Mouse (Mus musculus) limb, embryonic 13.5 days (tissue): Measurements from ENCODE around the gene Tube1. TPM values are rescaled to one million over a fixed set of nuclear protein-coding genes. Genes with fewer than 3 reads are reported as not detected.
"Not testable (repeated sequence)": the region's sequence is repeated elsewhere in the genome, so short reads cannot be mapped to it uniquely, and the experiment has no call there.

ENCODE experiments used
- ATAC-seq: fragments of 200-750 bp; cut with Nextera tagmentation; 2 replicates; pipeline ENCODE4 v1.8.0; 2017; ENCODE audit warnings: low read depth, moderate number of reproducible peaks, moderate TSS enrichment; ENCODE audit not compliant: low FRiP score
- H3K27ac ChIP-seq: fragments of 300-500 bp; sonication (generic); 2 replicates; pipeline ENCODE4 v1.5.1; 2015; ENCODE audit warnings: inconsistent platforms, mild to moderate bottlenecking, moderate library complexity
- H3K27me3 ChIP-seq: fragments of 300-500 bp; sonication (generic); 2 replicates; pipeline ENCODE4 v1.6.1; 2015; ENCODE audit warnings: mild to moderate bottlenecking, inconsistent platforms
- H3K36me3 ChIP-seq: fragments of 300-500 bp; sonication (generic); 2 replicates; pipeline ENCODE4 v1.6.1; 2015; ENCODE audit warnings: inconsistent platforms, mild to moderate bottlenecking, moderate library complexity
- H3K4me1 ChIP-seq: fragments of 300-500 bp; sonication (generic); 2 replicates; pipeline ENCODE4 v1.6.1; 2015; ENCODE audit warnings: inconsistent platforms
- H3K4me2 ChIP-seq: fragments of 300-500 bp; sonication (generic); replicated peaks from 2 replicates; pipeline ENCODE4 v1.6.1; 2015; ENCODE audit warnings: inconsistent platforms, mild to moderate bottlenecking, moderate library complexity
- H3K4me3 ChIP-seq: fragments of 300-500 bp; sonication (generic); 2 replicates; pipeline ENCODE4 v1.5.1; 2015; ENCODE audit warnings: moderate library complexity, mild to moderate bottlenecking, inconsistent platforms
- H3K9ac ChIP-seq: fragments of 300-500 bp; sonication (generic); 2 replicates; pipeline ENCODE4 v1.6.1; 2015; ENCODE audit warnings: mild to moderate bottlenecking, inconsistent platforms
- H3K9me3 ChIP-seq: fragments of 300-500 bp; sonication (generic); 2 replicates; pipeline ENCODE4 v1.6.1; 2016; ENCODE audit warnings: inconsistent platforms
- WGBS: fragments of 180-500 bp; shearing (Covaris S2); methylation state at CpG from one replicate; pipeline ENCODE4 v1.1.7; 2015; 5-methylcytosine and 5-hydroxymethylcytosine counted together
- polyA plus RNA-seq: library from polyadenylated mRNA; unstranded; fragments of >200 nt; fragmentation: Nextera tagmentation; extraction: Ambion mirVana; gene quantifications from 2 replicates; pipeline ENCODE4 v1.2.1, GENCODE M21; 2015

Tube1 gene
- polyA plus RNA-seq, 1 experiment from 2014 or later = 17.3 TPM

GRCm38 (mm10) chr10:39170706-39171105 lies 36.9 kb downstream of the Tube1 start:
- H3K4me1 ChIP-seq = peaks cover 43% of the 10 kb centered on the region
- H3K36me3 ChIP-seq = no peaks in the 10 kb centered on the region
- H3K4me2 ChIP-seq = peak overlapping the region; percentile 69
- no peak overlapping the region for H3K27ac ChIP-seq
- H3K9ac ChIP-seq = no peak overlapping the region
- no peaks in the 10 kb centered on the region for H3K9me3 ChIP-seq
- 9% methylated on average over 6 of the region's 6 CpGs for WGBS
- no peak overlapping the region for H3K4me3 ChIP-seq
- no peak for ATAC-seq
- H3K27me3 ChIP-seq = no peaks in the 10 kb centered on the region

- peak overlapping the region; percentile 43 for H3K4me3 ChIP-seq
- peak overlapping the region; percentile 2; the same call in 1 of the 2 replicates for H3K9ac ChIP-seq
- peak overlapping the region; percentile 69 for H3K4me2 ChIP-seq
- H3K9me3 ChIP-seq = no peaks in the 10 kb centered on the region
- H3K27ac ChIP-seq = peak overlapping the region; percentile 63; the same call in 1 of the 2 replicates
- H3K36me3 ChIP-seq = no peaks in the 10 kb centered on the region
- no peaks in the 10 kb centered on the region for H3K27me3 ChIP-seq
- WGBS = under 1% methylated on average over 19 of the region's 19 CpGs
- peaks cover 43% of the 10 kb centered on the region for H3K4me1 ChIP-seq
- peak; percentile 89 for ATAC-seq
These were observed 37.4 kb downstream of the Tube1 start for GRCm38 (mm10) chr10:39171134-39171533.

GRCm38 (mm10) chr10:39171603-39172539 lies 38.1 kb downstream of the Tube1 start:
- Histone ChIP-seq H3K27me3 (no peaks in the 10 kb centered on the region), H3K9ac (peak overlapping the region; percentile 2; the same call in 1 of the 2 replicates), H3K4me1 (peaks cover 43% of the 10 kb centered on the region), H3K9me3 (no peaks in the 10 kb centered on the region), H3K4me3 (peak overlapping the region; percentile 43), H3K36me3 (no peaks in the 10 kb centered on the region), H3K4me2 (peak overlapping the region; percentile 69), H3K27ac (peak overlapping the region; percentile 63)
- ATAC-seq = peak; percentile 68
- WGBS = 23% methylated on average over 26 of the region's 26 CpGs

GRCm38 (mm10) chr10:39172540-39172931 lies 38.8 kb downstream of the Tube1 start:
- no peaks in the 10 kb centered on the region for H3K27me3 ChIP-seq
- no peak overlapping the region for H3K4me3 ChIP-seq
- peak overlapping the region; percentile 69 for H3K4me2 ChIP-seq
- WGBS = 82% methylated on average over 6 of the region's 6 CpGs
- H3K27ac ChIP-seq = peak overlapping the region; percentile 28; the same call in 1 of the 2 replicates
- H3K36me3 ChIP-seq = no peaks in the 10 kb centered on the region
- no peak overlapping the region for H3K9ac ChIP-seq
- no peaks in the 10 kb centered on the region for H3K9me3 ChIP-seq
- H3K4me1 ChIP-seq = peaks cover 43% of the 10 kb centered on the region
- no peak for ATAC-seq

GRCm38 (mm10) chr10:39173077-39173476 lies 39.3 kb downstream of the Tube1 start:
- no peak for ATAC-seq

GRCm38 (mm10) chr10:39176981-39177380 lies 43.2 kb downstream of the Tube1 start:
- WGBS = 88% methylated on average over 5 of the region's 5 CpGs
- no peaks in the 10 kb centered on the region for H3K27me3 ChIP-seq
- no peak for ATAC-seq
- peaks cover 27% of the 10 kb centered on the region for H3K4me1 ChIP-seq
- no peak overlapping the region for H3K4me3 ChIP-seq
- peaks cover 6% of the 10 kb centered on the region; the same call in 1 of the 2 replicates for H3K9me3 ChIP-seq
- H3K27ac ChIP-seq = no peak overlapping the region
- no peak overlapping the region for H3K9ac ChIP-seq
- no peaks in the 10 kb centered on the region for H3K36me3 ChIP-seq
- H3K4me2 ChIP-seq = no peak overlapping the region

More at GRCm38 (mm10) chr10:39173077-39173476, 39.3 kb downstream of the Tube1 start:
- Histone ChIP-seq H3K4me1 (peaks cover 43% of the 10 kb centered on the region), H3K27me3 (no peaks in the 10 kb centered on the region), H3K9ac (no peak overlapping the region), H3K4me3 (no peak overlapping the region), H3K27ac (0 out of 2 replicates have a peak overlapping the region, but pooled peaks have one; percentile 10), H3K4me2 (peak overlapping the region; percentile 43), H3K9me3 (peaks cover 4% of the 10 kb centered on the region; the same call in 1 of the 2 replicates), H3K36me3 (no peaks in the 10 kb centered on the region)
- WGBS = 35% methylated on average over 13 of the region's 13 CpGs

- no peak overlapping the region for H3K27ac ChIP-seq
- 78% methylated on average over 8 of the region's 8 CpGs for WGBS
- H3K4me3 ChIP-seq = no peak overlapping the region
- no peak overlapping the region for H3K4me2 ChIP-seq
- no peaks in the 10 kb centered on the region for H3K27me3 ChIP-seq
- H3K9ac ChIP-seq = no peak overlapping the region
- ATAC-seq = no peak
- H3K9me3 ChIP-seq = no peaks in the 10 kb centered on the region
- no peaks in the 10 kb centered on the region for H3K36me3 ChIP-seq
- 0 out of 2 replicates have a peak, but pooled peaks cover 3% of the 10 kb centered on the region for H3K4me1 ChIP-seq
These were observed 51.2 kb downstream of the Tube1 start for GRCm38 (mm10) chr10:39184864-39185544.

- H3K4me1 ChIP-seq = 0 out of 2 replicates have a peak, but pooled peaks cover 3% of the 10 kb centered on the region
- no peak overlapping the region for H3K9ac ChIP-seq
- no peaks in the 10 kb centered on the region for H3K9me3 ChIP-seq
- no peaks in the 10 kb centered on the region for H3K36me3 ChIP-seq
- no peak; the same call in 1 of the 2 replicates for ATAC-seq
- no peak overlapping the region for H3K4me3 ChIP-seq
- no peak overlapping the region for H3K4me2 ChIP-seq
- no peak overlapping the region for H3K27ac ChIP-seq
- no peaks in the 10 kb centered on the region for H3K27me3 ChIP-seq
- WGBS = 80% methylated on average over 4 of the region's 4 CpGs
These were observed 51.8 kb downstream of the Tube1 start for GRCm38 (mm10) chr10:39185545-39185906.

GRCm38 (mm10) chr10:39192673-39193072 lies 58.9 kb downstream of the Tube1 start:
- ATAC-seq = no peak
- Histone ChIP-seq H3K36me3 (no peaks in the 10 kb centered on the region), H3K27me3 (no peaks in the 10 kb centered on the region), H3K4me1 (no peaks in the 10 kb centered on the region), H3K9me3 (no peaks in the 10 kb centered on the region), H3K9ac (no peak overlapping the region), H3K4me3 (no peak overlapping the region), H3K27ac (no peak overlapping the region), H3K4me2 (no peak overlapping the region)
- 94% methylated on average over 3 of the region's 3 CpGs for WGBS

- not testable (repeated sequence) for H3K4me2 ChIP-seq, H3K4me1 ChIP-seq
These were observed 64.4 kb downstream of the Tube1 start for GRCm38 (mm10) chr10:39198216-39198615.

More at GRCm38 (mm10) chr10:39198216-39198615, 64.4 kb downstream of the Tube1 start:
- H3K4me3 ChIP-seq, H3K27ac ChIP-seq, H3K36me3 ChIP-seq, H3K9ac ChIP-seq, ATAC-seq, H3K27me3 ChIP-seq, H3K9me3 ChIP-seq: not testable (repeated sequence)
- WGBS = 91% methylated on average over 11 of the region's 11 CpGs
